Mouse (Mus musculus) kidney, postnatal 14 days (tissue): ENCODE results near the gene Cdkal1.

ENCODE experiments used
- DNase-seq: peaks from one replicate; pipeline ENCODE4 v3.0.0; 2022; ENCODE audit warnings: mixed read lengths

The Cdkal1 gene

GRCm38 (mm10) chr13:29765296-29765695 lies 90.2 kb downstream of the Cdkal1 start:
- DNase-seq: no peak

DNA sequence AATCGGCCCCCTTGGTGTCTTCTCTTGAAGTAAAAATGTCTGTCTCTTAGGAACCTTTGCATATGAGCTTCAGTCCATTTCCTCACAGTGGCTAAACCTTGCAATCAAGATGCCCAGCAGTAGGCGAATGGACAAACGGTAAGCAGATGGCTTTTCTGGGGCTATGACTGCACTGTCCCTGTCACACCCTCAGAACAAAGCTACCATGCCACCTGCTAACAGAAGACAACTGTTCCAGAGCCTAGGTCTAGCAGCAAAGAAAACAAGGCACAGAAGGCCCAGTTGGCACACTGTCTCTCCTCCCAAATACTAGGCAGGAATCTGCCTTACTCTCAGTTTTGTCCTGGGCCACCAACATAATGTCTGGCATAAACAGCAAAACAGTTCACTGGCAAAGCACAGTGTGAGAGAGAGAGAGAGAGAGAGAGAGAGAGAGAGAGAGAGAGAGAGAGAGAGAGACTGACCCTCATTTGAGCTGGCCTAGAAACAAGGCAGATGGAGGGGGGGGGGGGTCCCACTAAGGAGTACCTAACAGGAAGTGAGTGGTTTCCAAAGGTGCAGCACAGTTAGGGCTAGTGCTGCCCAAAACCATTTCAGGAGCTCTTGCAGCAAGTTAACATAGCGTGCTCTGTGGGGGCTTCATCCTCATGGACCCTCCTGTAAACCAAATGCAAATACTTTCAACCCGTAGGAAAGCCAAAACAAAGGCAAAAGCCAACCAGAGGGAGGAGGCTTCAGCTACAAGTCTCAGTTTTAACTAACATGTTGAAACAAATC lies 95.6 kb downstream of the Cdkal1 start:
- no peak for DNase-seq

GRCm38 (mm10) chr13:29756052-29756451 lies 99.4 kb downstream of the Cdkal1 start:
- no peak for DNase-seq

- DNase-seq: no peak
Observed at GRCm38 (mm10) chr13:29753254-29753653, 102.2 kb downstream of the Cdkal1 start.

DNA sequence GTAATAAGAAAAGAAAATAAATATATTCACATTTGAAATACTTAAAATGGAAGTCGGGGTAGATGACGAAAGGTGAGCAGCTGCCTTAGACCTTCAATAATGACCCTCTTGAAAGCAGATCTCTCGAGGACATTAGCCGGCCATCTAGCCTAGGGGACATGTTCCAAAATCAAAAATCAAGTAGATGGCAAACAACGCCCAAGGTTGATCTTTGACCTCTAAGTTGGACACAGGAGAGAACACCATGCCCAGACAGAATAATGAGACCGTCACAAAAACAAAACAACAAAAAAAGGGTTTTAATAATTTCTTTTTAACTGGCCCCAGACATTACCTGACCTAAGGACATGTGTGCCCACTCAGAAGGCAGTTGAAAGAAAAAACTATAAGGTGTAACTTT lies 103.4 kb downstream of the Cdkal1 start:
- no peak for DNase-seq

DNA sequence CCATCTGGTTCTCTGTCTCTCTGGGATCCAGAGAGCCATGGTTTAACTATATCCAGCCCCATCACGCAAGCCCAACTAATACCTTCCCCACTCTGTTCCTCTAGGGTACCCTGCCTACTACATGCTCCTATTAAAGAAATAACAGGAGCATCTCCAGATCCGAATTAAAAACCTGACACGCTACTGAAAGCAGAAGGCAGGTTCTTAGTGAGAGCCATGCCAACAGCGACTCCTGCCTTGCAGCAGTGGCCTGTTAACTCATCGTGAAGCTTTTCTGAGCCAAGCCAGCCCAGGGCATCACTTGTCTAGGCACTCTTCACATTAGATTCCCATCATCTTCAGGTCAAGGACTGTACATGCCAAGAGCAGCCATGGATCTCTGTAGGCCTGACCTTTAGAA lies 104.3 kb downstream of the Cdkal1 start:
- no peak for DNase-seq

DNA sequence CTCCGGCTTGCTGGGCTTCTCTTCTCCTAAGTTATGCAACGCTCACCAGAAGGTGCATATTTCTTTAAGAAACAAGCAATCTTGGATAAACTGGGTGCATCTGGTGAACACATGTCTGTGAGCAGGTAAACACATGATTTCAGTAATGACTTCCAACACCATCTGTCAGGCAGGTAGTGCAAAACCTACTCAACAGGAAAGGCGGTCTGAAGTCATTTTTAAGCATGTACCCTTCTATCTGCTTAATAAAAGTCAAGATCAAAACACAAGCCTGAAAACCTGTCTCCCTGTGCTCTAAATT lies 108.2 kb downstream of the Cdkal1 start:
- DNase-seq: no peak

GRCm38 (mm10) chr13:29746501-29747346 lies 108.8 kb downstream of the Cdkal1 start:
- DNase-seq: no peak

DNA sequence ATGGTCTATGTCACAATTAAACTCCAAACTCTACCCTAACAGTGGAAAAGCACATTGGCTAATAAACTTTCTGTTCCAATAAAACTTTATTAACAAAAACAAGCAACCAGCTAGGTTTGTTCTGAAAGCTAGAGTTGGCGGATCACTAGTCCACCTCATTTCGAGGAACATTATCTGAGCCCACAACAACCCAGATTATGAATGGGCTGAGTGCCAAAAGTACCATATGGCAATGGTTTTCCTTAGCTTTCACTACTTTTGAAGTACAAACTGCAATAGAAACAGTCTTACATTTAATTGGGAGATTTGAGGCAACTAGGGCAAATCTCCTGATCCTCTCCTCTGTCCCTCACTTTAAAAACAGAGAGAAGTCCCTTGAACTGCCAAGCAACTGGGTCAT lies 110.4 kb downstream of the Cdkal1 start:
- DNase-seq: no peak

- DNase-seq: peak; percentile 27
Observed at GRCm38 (mm10) chr13:29744188-29744587, 111.3 kb downstream of the Cdkal1 start.

GRCm38 (mm10) chr13:29743761-29744160 lies 111.7 kb downstream of the Cdkal1 start:
- DNase-seq: peak; percentile 17

DNA sequence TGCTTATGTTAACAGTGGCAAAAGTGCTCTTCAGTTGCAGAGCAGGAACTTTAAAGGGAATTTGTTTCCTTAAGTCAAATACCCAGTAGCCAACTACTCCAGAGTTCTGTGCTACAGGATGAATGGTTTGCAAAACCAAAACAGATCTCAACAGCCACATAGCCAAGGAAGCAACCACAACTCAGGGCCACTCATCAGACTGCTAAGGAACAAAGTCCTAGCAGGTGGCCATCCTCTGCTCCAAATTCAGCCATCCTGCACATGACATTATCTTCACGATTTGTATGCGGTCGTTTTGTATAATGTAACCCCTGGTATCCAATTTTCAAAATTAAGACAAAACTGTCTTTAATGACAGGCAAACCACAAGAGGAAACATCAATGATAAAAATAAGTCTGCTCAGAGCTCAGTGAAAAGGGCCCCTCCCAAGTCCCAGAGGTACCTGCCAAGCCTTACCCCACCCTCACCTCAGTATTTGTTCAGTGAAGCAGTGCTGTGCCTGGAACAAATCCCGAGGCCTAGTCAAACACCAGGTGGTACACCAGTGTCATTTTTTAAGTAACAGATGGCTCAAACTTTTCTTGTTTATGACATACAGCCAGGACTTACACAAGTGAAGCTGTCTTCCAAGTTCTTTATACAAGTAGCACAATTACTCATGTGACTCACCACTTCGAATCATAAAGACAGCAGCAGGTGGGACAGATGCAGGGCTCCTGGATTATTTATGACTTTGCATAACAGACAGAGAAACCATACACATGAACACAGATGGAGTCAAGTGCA lies 117.6 kb downstream of the Cdkal1 start:
- no peak for DNase-seq

GRCm38 (mm10) chr13:29734496-29734895 lies 121.0 kb downstream of the Cdkal1 start:
- no peak for DNase-seq

DNA sequence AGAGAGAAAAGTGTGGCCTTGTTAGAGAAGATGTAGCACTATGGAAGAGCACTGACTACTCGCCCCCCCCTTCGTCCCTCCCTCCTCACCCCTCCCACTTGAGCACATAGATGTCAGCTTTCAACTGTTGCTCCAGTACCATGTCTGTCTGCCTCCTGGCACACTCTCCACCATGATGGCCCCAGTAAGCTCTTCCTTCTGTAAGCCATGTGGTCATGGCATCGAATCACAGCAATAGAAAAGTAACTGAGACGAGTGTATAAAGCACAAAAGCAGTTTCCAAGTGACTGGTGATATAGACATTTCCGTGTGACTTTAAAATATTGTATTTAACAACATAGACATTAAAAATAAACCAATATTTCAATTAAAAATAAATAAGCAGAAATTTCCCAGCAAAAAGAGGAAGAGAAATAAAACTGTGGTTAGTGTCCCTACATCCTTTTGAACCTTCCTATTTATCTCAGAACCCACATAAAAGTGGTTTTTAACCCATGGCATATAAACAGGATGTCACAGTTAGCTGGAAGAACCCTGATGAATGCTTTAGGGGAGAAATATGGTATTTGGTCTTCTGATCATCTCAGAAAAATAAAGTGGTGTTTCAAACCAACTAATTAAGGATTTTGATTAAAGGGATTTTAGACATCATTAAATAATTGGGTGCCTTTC lies 129.2 kb downstream of the Cdkal1 start:
- DNase-seq: no peak

- DNase-seq: no peak
Observed at GRCm38 (mm10) chr13:29724855-29725254, 130.6 kb downstream of the Cdkal1 start.

DNA sequence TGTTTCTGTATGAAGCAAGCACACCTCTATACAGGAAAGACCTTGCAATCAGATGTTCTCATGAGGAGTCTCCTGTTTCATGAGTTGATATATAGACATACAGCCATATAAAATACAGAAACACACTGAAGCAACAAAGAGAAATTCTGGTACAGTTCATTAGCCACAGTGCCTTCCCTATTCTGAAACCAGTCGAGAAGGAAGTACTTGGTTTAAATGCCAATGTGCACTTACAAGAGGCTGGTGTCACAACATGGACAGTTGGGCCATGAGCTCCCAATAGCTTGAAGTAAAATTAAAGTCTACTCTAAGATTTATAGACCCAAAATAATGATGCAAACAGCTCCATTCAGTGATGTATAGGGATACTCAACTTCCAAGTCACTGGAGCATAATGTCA lies 132.3 kb downstream of the Cdkal1 start:
- DNase-seq: no peak

DNA sequence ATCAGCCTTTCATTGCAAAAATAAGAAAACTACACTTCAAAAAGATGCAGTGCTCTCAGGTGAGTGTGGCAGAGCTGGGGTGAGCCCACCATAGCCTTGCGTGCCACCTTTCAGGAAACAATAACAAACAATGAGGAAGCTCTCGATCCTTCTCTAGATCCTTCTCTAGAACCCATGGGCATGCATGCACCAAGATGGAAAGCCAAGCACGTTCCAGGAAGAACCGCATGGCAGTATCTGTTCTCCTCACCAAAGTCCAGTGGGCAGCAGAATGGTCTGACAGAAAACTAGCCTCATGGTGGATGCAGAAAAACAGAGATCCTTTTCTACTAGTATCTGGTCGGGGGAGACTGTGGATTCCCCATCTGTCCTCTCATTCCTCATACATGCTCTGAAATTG lies 134.3 kb downstream of the Cdkal1 start:
- no peak for DNase-seq

DNA sequence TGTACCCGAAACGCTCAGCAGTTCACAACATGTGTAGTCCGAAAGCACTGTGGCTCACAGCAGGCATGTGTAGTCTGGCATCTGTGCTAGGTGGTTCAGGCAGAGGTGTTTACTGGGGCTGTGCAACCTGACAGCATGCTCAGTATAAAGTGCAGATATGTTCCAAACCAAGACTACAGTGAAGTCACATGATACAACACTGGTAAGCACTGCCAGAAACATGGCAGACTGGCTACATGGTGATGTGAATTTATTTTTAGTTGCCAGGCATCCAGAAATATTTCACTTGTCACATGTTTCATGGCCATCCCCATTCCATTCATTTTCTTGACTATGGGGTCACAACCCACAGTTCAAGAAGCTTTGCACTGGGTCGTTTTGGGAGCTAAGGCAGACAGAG lies 138.9 kb downstream of the Cdkal1 start:
- peak; percentile 8 for DNase-seq

DNA sequence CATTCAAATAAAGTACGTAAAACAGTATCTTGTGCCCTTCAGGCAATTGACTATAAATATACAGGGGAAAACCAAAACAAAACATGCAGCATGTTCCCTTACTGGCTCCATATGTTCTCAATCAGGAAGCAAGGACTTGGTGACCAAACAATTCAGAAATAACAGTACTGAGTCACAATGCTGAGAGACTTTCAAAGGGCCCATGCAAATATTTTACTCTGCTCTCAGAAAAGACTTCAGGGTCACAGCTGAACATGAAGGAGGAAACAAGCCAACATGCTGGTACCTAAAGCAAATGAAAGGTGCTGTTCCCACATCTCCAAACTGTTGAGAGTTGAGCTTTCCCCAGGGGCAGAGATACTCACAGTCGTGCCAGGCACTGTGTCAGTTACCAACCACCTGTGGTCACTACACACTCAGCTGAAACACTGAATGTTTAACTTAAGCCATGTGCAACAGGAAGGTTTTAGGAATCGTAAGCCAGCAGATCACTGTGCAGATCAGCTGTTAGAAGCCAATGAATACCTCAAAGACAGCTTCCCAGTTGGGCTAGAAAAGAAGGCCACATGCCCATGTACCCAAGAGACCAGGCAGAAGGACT lies 140.1 kb downstream of the Cdkal1 start:
- no peak for DNase-seq

DNA sequence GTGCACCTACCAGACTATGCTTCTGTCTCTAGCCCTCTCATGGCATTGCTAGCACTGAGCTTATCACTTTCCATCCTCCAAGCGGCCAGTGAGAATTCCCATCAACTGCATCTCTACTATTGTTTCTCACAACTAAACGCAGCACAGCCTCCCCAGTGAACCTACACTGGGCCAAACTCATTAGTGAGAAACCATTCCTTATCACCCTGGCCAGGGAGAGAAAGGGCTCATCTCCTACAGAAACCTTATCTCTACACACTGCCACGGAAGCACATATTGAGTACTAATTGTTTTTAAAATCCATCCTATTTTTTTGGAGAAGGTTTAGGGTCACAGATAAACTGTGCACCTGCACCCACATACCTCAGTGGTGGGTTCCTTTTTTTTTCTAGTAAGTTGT lies 147.9 kb downstream of the Cdkal1 start:
- DNase-seq: no peak

DNA sequence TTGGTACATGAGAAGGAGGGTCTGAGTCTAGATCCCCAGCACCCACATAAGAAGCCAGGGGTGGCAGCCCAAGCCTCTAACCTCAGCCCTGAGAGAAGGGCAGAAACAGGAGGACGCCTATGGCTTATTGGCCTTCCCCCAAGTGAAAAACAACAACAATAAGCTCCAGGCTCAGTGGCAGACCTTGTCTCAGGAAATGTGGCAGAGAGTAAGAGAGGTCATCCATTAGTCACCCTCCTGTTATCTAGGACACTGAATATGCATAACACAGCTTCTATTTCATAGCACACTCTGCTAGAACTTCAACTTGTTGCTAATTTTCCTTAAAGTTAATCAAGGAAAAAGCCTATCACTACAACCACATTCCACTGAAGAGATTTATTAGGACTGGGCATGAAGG lies 154.1 kb downstream of the Cdkal1 start:
- peak; percentile 18 for DNase-seq

GRCm38 (mm10) chr13:29699896-29700295 lies 155.6 kb downstream of the Cdkal1 start:
- no peak for DNase-seq
